Mouse (Mus musculus): ENCODE measurements around the gene Rita1.

The Rita1 gene

GRCm38 (mm10) chr5:120627515-120628300 lies 15.3 kb upstream of the Rita1 start:
- DNase-seq (ENCODE audit: low spot score in 2 of 2): no peak

GRCm38 (mm10) chr5:120626399-120626798 lies 14.0 kb upstream of the Rita1 start:
- DNase-seq (ENCODE audit: low spot score in 2 of 2): no peak

DNA sequence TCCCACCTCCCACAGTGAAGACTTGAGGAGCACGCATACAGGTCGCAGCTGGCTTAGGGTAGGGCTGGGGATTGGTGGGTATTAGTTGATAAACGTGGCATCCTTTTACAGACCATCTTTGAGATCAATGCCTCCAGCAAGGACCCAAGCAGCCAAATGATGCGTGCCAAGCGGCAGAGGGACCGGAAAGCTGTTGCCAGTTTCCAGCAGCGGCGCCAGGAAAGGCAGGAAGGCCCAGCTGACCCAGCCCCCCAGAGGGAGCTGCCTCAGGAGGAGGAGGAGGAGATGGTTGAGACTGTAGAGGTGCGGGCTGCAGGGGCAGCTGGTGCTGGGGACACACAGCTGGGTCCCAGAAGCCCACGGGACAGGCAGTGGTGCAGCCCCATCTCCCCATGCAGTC lies 12.0 kb upstream of the Rita1 start:
- DNase-seq (ENCODE audit: low spot score in 2 of 2): no peak

DNA sequence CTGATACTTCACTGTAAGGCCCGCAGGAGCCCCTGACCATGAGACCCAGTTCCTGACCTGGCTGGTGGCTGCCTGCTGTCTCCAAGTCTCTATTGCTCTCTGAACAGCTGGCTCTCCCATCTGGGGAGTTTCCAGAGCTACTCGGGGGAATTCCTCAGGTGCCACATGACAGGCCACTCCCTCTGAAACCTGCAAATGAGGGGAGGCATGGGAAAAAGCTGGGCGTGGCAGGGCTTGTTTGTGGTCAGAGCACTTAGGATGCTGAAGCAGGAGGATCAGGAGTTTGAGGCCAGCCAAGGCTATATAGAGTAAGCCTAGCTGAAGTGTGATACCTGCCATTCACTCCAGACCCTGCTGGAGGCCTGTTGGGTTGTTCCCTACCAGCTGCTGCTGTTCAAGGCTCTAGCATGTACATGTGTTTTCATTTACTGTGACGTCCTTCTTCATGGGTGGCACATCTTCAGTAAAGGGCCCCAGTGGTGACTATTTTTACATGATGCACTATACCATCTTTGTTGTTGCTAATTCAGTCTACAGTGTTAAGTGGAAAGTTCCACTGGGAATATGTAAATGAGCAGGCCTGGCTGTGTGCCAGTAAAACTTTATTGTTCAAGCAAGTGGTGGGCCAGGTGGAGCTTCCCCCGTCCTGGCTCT lies 9.9 kb upstream of the Rita1 start:
- DNase-seq (ENCODE audit: low spot score in 2 of 2): no peak

DNA sequence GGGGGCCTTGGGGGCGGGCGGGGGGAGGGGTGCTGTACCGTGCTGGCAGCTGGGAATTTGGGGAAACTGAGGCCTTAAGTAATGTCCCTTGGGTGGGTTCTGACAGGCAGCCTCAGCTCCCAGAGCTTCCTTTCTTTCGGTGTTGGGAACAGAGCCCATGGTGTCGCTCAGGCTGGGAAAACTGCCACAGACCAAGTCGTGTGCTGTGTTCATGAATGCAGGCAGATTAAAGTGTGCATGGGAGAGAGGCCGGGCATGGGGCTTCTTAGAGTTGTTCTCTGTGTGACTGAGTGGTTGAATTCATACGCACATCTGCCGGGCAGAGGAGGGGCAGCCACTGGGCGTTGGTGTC lies 9.4 kb upstream of the Rita1 start:
- no peak for DNase-seq (ENCODE audit: low spot score in 2 of 2)

- no peak for DNase-seq (ENCODE audit: low spot score in 2 of 2)
Observed at GRCm38 (mm10) chr5:120621078-120621765, 8.8 kb upstream of the Rita1 start.

DNA sequence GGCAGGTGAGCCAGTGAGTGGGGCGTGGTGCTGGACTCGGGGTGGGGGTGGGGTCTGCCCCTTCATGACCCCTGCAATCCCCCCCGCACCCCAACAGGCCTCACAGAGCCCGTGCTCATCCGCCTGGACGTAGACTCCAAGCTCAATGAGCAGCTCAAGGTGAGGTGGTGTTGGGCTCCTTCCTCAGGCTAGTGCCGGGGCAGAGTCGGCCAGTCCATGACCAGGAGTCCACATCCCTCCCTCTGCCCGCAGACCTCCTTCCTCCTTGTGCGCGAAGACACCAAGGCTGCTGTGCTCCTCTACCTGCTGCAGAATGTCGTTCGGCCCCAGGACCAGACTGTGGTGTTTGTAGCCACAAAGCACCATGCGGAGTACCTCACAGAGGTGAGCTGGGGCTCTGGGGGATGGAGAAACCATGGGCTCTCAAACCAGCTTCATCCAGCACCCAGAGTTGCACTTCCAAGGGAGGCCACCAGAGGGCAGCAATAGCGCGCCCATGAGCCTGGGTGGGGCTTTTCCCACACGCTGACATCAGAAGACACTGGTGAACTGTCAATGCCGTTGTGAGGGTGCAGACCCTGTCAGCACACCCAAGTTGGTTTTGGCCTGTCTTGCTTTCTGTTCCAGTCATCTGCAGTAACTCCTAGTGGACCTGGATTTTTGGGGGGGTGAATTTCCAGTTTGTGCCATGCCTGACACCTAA lies 8.1 kb upstream of the Rita1 start:
- peak; percentile 50 to 65 for DNase-seq (ENCODE audit: low spot score in 2 of 2)

DNA sequence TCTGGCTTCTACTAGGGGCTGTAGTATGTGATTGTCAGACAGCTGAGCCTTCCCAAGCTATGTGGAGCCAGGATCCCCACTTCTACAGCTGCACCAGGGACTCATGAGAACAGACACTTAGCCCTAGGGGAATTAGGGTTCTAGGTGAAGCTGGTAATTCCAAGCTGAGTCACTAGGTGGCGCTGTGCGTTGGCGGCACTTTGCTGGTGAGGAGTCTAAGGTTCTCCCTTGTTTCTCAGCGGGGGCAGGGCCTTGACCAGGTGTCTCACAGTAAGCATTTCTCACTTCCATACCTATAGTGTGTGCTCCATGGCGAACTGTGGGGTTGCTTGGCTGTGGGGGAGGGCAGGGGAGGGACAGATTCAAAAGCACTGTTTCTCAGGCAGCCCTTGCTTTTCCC lies 6.8 kb upstream of the Rita1 start:
- peak in 1 of 2 experiments; percentile 35 for DNase-seq (ENCODE audit: low spot score in 2 of 2)

- DNase-seq (ENCODE audit: low spot score in 2 of 2): no peak
Observed at GRCm38 (mm10) chr5:120618778-120619177, 6.4 kb upstream of the Rita1 start.

GRCm38 (mm10) chr5:120615903-120616302 lies 3.5 kb upstream of the Rita1 start:
- no peak for DNase-seq (ENCODE audit: low spot score in 2 of 2)

DNA sequence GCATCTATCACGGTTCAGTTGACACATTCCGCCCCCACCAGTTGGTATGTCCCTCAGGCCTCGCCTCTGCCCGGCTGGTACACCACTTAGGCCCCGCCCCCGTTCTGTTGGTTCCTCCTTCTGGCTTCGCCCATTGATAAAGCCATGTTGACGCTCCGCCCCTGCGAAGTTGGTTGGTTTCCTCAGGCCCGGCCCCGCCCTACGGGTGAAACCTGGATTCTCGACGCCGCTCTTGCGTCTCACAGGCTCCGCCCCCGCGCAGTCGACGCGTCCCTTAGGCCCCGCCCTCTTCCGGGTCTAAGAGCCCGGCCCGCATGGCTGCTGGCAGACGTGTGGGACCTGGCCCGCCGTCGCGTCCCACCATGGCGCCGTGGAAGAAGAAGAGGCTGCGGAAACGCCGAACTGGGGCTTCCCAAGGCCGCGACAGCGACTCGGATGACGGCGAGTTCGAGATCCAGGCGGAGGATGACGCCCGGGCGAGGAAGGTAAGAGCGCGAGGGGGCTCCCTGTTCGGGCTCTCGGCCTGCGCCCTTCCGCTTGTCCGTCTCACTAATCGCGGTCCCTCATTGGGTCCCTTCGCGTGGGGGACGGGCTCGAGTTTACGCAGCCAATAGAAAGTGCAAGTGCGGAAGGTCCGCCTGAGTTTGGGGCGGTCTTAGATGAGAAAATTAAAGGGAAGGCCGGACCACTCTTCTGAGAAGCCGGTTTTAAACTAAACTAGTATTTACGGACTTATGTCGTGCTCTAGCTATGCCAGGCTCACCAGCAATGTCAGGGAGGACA lies 624 bp upstream of the Rita1 start:
- DNase-seq (ENCODE audit: low spot score in 2 of 2): peak; percentile 99 to 100

DNA sequence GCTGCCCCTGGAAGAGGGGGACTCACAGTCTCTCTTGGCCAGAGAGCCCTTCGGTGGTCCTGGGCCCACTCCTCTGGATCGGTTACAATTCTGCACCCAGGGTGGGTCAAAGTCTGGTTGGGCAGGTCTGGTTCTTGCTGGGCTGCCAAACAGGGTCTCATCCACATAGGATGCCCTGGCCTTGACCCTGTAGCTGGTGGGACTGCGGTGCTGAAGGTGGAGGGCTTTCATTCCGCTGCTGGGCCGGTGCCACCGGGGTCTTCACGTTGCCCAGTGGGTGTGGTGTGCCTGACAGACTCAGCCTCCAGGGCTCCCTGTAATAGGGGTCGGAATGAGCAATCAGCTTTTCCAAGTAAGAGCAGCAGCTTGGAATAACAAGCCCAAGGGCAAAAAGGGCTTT lies 973 bp downstream of the Rita1 start:
- no peak for DNase-seq (ENCODE audit: low spot score in 2 of 2)

DNA sequence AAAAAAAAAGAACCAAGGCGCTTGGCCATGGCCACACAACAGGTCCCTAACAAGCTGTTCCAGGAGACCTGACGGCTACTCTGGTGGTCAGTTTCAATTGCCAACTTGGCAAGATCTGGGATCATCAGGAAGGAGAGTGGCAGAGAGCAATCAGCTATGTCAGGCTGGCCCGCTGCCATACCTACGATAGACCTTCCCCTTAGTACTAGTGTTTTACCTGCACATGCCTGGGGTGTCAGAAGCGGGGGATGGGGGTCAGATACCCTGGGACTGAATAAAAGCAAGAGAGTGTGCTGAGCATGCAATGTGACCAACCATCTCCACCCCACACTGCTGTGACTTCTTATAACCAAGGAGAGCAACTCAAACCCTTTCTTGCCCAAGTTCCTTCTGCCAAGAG lies 1.5 kb downstream of the Rita1 start:
- DNase-seq (ENCODE audit: low spot score in 2 of 2): no peak

DNA sequence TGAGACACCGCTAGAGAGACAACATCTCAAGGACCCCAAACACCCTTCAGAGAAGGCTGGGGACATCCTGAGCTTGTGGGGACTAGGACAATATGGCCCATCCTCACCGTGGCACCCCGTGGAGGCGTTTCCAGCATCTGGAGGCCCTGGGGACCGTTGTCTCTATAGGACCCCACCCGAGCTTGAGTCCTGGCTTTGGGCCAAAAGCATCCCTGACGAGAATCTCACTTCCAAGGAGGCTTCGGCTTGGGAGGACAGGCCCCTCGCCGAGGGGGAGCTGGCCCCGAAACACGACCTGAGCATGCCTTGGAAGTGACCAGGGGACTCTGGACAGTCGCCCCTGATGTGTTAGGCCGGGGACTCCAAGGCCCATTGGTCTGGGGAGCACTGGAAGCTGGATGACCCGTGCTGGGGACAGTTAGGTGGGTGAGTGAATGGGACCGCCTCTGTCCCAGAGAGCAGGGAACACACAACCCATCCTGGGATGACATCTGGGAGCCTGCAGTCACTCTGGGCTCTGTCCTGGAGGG lies 3.1 kb downstream of the Rita1 start:
- no peak for DNase-seq (ENCODE audit: low spot score in 2 of 2)

GRCm38 (mm10) chr5:120607335-120607734 lies 5.1 kb downstream of the Rita1 start:
- no peak for DNase-seq (ENCODE audit: low spot score in 2 of 2)

DNA sequence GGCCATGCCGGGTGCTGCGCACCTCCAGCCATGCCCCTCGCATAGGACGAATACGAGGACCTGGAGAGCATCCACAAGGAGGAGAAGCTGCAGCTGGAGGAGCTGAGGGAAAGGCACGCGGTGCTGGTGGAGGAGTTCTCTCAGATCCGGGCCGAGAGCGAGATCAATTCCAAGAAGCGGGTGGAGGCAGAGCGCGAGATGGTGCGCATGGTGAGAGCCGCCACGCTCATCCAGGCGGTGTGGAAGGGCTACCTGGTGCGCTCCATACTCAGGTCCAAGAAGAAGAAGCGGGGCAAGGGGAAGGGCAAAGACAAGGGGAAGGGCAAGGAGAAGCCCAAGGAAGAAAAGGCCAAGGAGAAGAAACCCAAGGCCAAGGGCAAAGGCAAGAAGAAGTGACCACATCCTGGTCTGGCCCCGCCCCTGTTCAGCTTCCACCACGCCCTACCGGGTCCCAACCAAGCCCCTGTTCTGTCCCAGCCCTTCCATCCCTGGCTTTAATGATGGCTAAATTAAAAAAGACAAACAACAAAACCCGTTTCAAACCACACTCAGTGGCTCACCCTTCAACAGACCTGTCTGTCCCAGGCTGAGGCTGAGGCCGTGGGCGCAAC lies 5.7 kb downstream of the Rita1 start:
- no peak for DNase-seq (ENCODE audit: low spot score in 2 of 2)

- peak; percentile 65 to 80 for DNase-seq (ENCODE audit: low spot score in 2 of 2)
Observed at GRCm38 (mm10) chr5:120605688-120606087, 6.7 kb downstream of the Rita1 start.

GRCm38 (mm10) chr5:120605241-120605661 lies 7.1 kb downstream of the Rita1 start:
- DNase-seq (ENCODE audit: low spot score in 2 of 2): no peak

GRCm38 (mm10) chr5:120604839-120605238 lies 7.5 kb downstream of the Rita1 start:
- DNase-seq (ENCODE audit: low spot score in 2 of 2): peak; percentile 65 to 69

GRCm38 (mm10) chr5:120603515-120603914 lies 8.9 kb downstream of the Rita1 start:
- no peak for DNase-seq (ENCODE audit: low spot score in 2 of 2)

- no peak for DNase-seq (ENCODE audit: low spot score in 2 of 2)
Observed at GRCm38 (mm10) chr5:120602210-120602609, 10.2 kb downstream of the Rita1 start.
